Mouse (Mus musculus): ENCODE data around the gene Rnf113a2.

Rnf113a2 gene

DNA sequence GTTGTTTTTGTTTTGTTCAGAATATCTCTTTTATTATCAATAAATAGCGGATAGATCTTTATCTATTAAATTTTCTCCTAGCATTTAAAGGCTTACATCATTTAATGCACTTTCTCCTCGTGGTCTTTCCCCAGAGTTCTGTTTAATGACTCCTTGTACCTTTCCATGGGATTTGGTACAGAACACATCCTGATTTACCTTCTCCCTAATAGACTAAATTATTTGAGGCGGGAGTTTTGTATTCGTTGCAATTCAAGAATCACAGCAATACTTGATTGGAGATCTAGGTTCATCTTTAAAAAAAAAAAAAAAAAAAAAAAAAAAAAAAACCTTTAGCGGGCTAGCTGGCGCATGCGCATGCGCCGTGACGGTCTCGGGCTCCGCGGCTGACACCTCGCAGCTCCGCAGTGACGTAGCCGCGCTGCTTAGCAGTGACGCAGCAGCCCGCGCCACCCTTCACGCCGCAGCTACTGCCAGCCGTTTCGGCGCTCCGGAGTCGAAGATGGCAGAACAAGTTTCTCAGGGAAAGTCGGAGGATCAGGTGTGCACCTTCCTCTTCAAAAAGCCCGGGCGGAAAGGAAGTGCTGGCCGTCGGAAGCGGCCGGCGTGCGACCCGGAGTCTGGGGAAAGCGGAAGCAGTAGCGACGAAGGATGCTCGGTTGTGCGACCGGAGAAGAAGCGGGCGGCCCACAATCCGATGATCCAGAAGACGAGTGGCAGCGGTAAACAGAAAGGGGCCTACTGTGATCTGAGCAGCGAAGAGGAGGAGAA lies at the start of gene Rnf113a2:
TSS of gene Rnf113a2 (plus strand) at position 363 of the 771 bp plus-strand sequence.
- DNase-seq (ENCODE audit: low spot score) = peak; percentile 57

- no peak for DNase-seq (ENCODE audit: low spot score)
These were observed 45.3 kb upstream of the Rnf113a2 start for GRCm38 (mm10) chr12:84371647-84372046.

DNA sequence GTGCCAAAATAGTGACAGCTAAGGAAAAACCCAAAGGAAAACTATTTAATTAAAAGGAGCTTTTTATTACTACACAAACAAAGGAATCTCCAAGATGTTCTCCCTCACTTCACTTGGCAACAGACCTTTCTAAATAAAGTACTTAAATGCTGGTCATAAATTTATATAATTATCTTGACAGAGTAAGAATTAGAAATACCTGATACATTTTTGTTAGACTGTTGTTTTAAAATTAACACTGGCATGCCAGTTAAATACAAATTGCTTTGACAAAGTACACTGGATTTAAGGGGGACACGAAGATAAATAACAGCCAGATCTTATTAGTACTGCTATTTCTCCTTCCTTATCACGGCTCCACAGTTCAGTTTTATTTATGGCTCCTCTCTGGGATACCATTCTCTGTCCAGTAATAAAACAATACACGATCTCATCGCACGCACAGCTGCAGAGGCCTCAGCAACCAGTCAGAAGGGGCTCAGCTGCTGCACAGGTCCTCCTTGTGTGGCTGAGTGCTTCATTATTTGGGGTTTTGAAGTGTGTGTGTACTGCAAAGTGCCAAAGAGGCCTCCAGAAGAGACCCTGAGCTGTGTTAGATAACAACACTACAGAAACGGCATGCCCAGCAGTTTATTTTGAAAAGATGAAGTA lies 43.0 kb upstream of the Rnf113a2 start:
- no peak for DNase-seq (ENCODE audit: low spot score)

- DNase-seq (ENCODE audit: low spot score) = no peak
These were observed 34.6 kb upstream of the Rnf113a2 start for GRCm38 (mm10) chr12:84382369-84382768.

DNA sequence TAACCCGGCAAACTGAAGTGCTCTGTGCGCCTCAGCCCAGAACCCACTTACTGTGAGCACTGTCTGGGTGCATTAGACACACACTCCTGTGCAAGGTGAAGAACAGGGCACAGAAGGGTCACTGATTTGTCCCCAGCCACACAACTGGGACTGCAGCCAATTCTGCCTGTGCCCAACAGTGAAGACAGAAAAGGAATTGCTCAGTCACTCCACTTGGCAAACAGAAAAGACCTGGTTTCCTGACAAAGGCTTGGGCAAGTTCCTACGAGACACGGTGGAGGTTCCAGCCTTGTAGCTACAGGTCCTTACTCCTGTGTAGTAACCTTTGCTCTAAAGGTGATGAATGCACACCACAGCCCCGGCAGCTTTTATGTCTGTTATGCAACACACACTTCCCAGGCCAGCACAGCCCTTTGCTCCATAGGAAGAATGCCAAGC lies 32.3 kb upstream of the Rnf113a2 start:
- DNase-seq (ENCODE audit: low spot score) = no peak

- no peak for DNase-seq (ENCODE audit: low spot score)
These were observed 31.6 kb upstream of the Rnf113a2 start for GRCm38 (mm10) chr12:84385408-84385807.

DNA sequence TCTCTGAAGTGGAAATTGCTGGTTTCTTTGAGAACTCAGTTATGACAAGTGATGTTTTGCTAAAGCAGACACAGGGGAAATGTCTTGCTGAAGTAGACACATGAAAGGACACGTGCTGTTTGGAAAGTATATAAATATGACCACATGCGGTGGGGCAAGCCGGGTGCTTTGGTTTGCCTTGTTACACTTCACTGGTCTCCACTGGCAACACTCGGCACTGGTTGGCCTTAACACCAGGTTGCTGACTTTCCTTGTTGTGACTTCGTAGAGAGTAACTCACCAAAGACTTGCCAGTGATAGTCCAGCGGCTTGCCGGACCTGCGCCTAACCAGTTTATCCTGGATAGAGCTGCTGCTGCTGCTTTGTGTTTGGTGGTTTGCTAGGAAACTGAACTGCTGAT lies 28.9 kb upstream of the Rnf113a2 start:
- no peak for DNase-seq (ENCODE audit: low spot score)

GRCm38 (mm10) chr12:84388774-84389400 lies 28.1 kb upstream of the Rnf113a2 start:
- DNase-seq (ENCODE audit: low spot score) = no peak

DNA sequence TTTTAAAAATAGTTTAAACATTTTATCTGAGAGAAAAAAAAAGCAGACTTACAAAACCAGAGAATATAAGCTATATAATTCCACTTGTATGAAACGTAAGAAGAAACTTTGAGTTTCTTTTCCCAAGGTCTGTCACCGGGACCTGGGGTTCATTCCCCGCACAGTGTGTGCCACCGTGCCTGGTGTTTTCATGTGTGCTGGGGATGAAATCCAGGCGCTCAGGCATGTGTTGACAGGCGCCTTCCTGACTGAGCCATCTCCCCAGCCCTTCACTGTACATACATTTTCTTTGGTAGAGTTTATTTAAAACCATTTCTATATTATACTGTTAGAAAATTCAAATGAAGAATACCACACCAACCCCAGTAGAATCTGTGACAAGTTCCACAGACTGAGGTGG lies 26.7 kb upstream of the Rnf113a2 start:
- no peak for DNase-seq (ENCODE audit: low spot score)

GRCm38 (mm10) chr12:84392681-84393080 lies 24.3 kb upstream of the Rnf113a2 start:
- DNase-seq (ENCODE audit: low spot score) = no peak

- no peak for DNase-seq (ENCODE audit: low spot score)
These were observed 23.1 kb upstream of the Rnf113a2 start for GRCm38 (mm10) chr12:84393847-84394246.

GRCm38 (mm10) chr12:84396947-84397679 lies 19.9 kb upstream of the Rnf113a2 start:
- DNase-seq (ENCODE audit: low spot score) = no peak

- no peak for DNase-seq (ENCODE audit: low spot score)
These were observed 19.3 kb upstream of the Rnf113a2 start for GRCm38 (mm10) chr12:84397685-84398084.

DNA sequence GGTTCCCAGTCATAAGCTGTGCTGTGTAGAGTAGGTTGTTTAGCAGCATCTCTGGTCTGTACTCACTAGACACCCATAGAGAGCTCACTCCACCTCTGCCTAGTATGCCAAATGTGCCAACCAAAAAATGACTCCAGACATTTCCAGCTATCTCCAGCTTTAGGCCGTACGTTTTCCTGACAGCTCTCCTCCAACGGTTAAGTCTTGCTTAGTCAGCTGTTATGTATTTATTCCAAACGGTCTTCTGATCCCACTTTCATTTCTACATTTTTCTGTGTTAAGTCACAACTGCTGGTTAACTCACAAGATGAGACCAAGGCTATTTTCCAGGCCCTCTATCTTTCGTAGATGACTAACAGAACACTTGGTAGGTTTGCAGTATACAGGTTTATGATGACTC lies 18.4 kb upstream of the Rnf113a2 start:
- no peak for DNase-seq (ENCODE audit: low spot score)

- no peak for DNase-seq (ENCODE audit: low spot score)
These were observed 17.9 kb upstream of the Rnf113a2 start for GRCm38 (mm10) chr12:84399135-84399534.

- no peak for DNase-seq (ENCODE audit: low spot score)
These were observed 17.3 kb upstream of the Rnf113a2 start for GRCm38 (mm10) chr12:84399663-84400062.

DNA sequence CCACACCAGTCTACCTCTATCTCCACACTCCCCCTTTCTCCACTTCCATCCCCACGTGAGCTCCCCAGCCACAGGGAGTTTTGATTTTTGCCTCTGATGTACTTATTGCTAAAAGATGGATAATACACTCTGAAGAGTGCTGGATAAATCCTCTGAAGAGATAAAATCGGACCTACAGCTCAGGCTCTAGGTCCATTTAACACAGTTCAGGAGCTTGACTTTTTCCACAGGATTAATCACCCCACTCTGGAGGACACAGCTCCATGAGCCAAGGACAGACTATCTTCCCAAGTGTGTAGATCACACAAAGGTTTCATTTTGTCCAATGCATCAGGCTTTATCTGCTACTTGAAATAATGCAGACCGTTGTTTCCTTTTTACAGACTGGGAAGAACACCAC lies 16.9 kb upstream of the Rnf113a2 start:
- no peak for DNase-seq (ENCODE audit: low spot score)

DNA sequence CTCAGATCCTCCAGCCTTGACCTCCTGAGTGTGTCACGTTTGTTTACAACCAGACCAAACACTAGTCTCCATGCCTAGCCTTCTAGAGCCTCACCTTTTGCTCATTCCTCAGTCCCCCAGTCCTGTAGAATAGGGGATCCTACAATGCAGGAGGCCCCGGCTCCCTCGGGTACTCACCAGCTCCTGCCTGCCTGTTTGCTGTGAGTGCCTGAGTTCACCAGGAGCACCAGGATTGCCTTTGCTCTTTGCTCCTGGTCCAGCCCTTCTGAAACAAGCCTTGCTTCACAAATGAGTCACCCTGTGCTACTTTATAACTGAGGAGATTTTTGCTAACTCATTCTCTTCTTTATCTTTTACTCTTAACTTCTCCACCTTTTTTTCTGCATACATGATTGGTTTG lies 16.3 kb upstream of the Rnf113a2 start:
- no peak for DNase-seq (ENCODE audit: low spot score)

DNA sequence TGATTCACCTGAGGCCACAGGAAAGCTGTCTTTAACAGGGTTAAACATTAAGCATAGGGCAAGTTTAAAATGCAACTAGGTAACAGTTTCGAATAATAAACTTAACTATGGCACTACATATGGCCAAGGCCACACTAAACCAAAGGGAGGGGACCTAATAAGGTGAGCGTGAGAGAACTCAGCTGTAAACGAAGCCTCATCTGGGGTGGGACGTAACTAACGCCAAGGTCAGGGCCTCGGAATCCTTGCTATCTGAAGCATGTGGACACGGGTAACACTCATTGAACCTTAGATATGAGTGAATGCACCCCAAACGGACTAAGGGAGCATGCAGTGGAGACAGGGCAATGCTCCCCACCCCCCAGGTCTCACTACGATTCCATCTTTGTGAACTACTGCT lies 14.1 kb upstream of the Rnf113a2 start:
- DNase-seq (ENCODE audit: low spot score) = no peak

DNA sequence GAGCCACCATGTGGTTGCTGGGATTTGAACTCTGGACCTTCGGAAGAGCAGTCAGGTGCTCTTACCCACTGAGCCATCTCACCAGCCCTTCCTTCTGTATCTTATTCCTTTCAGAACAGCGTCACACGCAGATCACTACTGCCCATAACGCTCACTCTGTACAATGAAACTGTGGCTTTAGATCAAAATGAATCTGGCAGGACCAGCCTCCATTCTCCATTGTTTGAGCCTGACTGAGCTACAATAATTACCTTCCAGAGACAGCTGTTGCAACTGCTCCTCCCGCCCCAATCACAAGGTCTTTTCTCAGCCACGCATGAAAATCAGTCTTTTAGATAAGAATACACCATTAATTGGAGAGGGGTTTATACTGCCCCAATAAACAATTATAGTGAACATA lies 12.5 kb upstream of the Rnf113a2 start:
- no peak for DNase-seq (ENCODE audit: low spot score)

DNA sequence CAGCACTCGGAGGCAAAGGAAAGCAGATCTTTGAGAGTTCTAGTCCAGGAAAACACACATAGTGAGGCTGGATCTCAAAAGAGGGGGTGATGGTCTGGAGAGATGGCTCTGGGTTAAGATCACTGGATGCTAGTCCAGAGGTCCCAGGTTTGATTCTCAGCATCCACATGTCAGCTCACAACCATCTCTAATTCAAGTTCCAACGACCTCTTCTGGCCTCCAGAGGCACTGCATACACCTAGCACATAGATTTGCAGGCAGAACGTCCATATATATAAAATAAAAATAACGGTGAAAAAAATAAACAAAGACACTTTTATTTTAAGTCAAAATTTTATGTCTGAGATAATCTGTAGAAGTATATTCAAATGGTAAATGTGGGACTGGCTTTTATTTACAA lies 9.7 kb upstream of the Rnf113a2 start:
- DNase-seq (ENCODE audit: low spot score) = no peak
